Mouse (Mus musculus): ENCODE measurements around the gene Dscaml1. TPM values are rescaled to one million over a fixed set of nuclear protein-coding genes. Genes with fewer than 3 reads are reported as not detected.

Dscaml1 gene
- total RNA-seq, 1 experiment = 1.3 TPM

GRCm38 (mm10) chr9:45537649-45538048 lies 111.2 kb downstream of the Dscaml1 start:
- Histone ChIP-seq H3K36me3 (ENCODE audit: control insufficient read depth, insufficient read depth, low read length, poor library complexity, severe bottlenecking) (no peaks in the 10 kb centered on the region), H3K27ac (ENCODE audit: insufficient read depth, low read depth, low read length, poor library complexity, severe bottlenecking) (no peak overlapping the region), H3K9me3 (ENCODE audit: control insufficient read depth, insufficient read depth, low read depth, low read length) (no peaks in the 10 kb centered on the region), H3K9ac (ENCODE audit: insufficient read depth, low read depth, low read length, poor library complexity, severe bottlenecking) (no peak overlapping the region), H3K4me1 (ENCODE audit: control insufficient read depth in 2 of 2, insufficient read depth in 2 of 2, low read length in 2 of 2, poor library complexity in 1 of 2) (no peaks in the 10 kb centered on the region), H3K4me3 (ENCODE audit: insufficient read depth in 1 of 2, low read depth in 1 of 2, low read length in 2 of 2, poor library complexity in 1 of 2, severe bottlenecking in 1 of 2) (no peak overlapping the region)
- TF ChIP-seq ZC3H11A (IDR thresholded peaks at IDR 0.05; ENCODE audit: borderline replicate concordance, low read depth, low read length) (no peak), MAFK (IDR thresholded peaks at IDR 0.05; ENCODE audit: insufficient read depth, low read depth, low read length) (no peak), ZNF384 (IDR thresholded peaks at IDR 0.05; ENCODE audit: low read depth, low read length) (no peak), HCFC1 (IDR thresholded peaks at IDR 0.05; ENCODE audit: borderline replicate concordance, insufficient read depth, low read length) (no peak), CHD2 (IDR thresholded peaks at IDR 0.05; ENCODE audit: low read depth, low read length) (no peak)
- in situ Hi-C loops (cut with MboI; ENCODE audit: low sequenced_read_pairs in 2 of 2, unreplicated experiment in 2 of 2) = no loop called here
- no peak for DNase-seq (ENCODE audit: low read depth, low spot score)

- TF ChIP-seq CHD2 (IDR thresholded peaks at IDR 0.05; ENCODE audit: low read depth, low read length) = no peak
- no peak for TF ChIP-seq HCFC1 (IDR thresholded peaks at IDR 0.05; ENCODE audit: borderline replicate concordance, insufficient read depth, low read length)
- no peak for TF ChIP-seq ZC3H11A (IDR thresholded peaks at IDR 0.05; ENCODE audit: borderline replicate concordance, low read depth, low read length)
- no peak for TF ChIP-seq MAFK (IDR thresholded peaks at IDR 0.05; ENCODE audit: insufficient read depth, low read depth, low read length)
- TF ChIP-seq ZNF384 (IDR thresholded peaks at IDR 0.05; ENCODE audit: low read depth, low read length) = no peak
- H3K27ac ChIP-seq (ENCODE audit: insufficient read depth, low read depth, low read length, poor library complexity, severe bottlenecking) = no peak overlapping the region
- H3K9ac ChIP-seq (ENCODE audit: insufficient read depth, low read depth, low read length, poor library complexity, severe bottlenecking) = no peak overlapping the region
- in situ Hi-C loops (cut with MboI; ENCODE audit: low sequenced_read_pairs in 2 of 2, unreplicated experiment in 2 of 2) = no loop called here
- no peak overlapping the region for H3K4me3 ChIP-seq (ENCODE audit: insufficient read depth in 1 of 2, low read depth in 1 of 2, low read length in 2 of 2, poor library complexity in 1 of 2, severe bottlenecking in 1 of 2)
- H3K4me1 ChIP-seq (ENCODE audit: control insufficient read depth in 2 of 2, insufficient read depth in 2 of 2, low read length in 2 of 2, poor library complexity in 1 of 2) = no peaks in the 10 kb centered on the region
- H3K9me3 ChIP-seq (ENCODE audit: control insufficient read depth, insufficient read depth, low read depth, low read length) = no peaks in the 10 kb centered on the region
- H3K36me3 ChIP-seq (ENCODE audit: control insufficient read depth, insufficient read depth, low read length, poor library complexity, severe bottlenecking) = no peaks in the 10 kb centered on the region
- no peak for DNase-seq (ENCODE audit: low read depth, low spot score)
These were observed 113.0 kb downstream of the Dscaml1 start for GRCm38 (mm10) chr9:45539265-45540044.

- H3K36me3 ChIP-seq (ENCODE audit: control insufficient read depth, insufficient read depth, low read length, poor library complexity, severe bottlenecking) = no peaks in the 10 kb centered on the region
- H3K4me3 ChIP-seq (ENCODE audit: insufficient read depth in 1 of 2, low read depth in 1 of 2, low read length in 2 of 2, poor library complexity in 1 of 2, severe bottlenecking in 1 of 2) = no peak overlapping the region
- no peak overlapping the region for H3K9ac ChIP-seq (ENCODE audit: insufficient read depth, low read depth, low read length, poor library complexity, severe bottlenecking)
- 0 out of 4 replicates have a peak, but pooled peaks cover 0 to 2% of the 10 kb centered on the region in 2 experiments for H3K4me1 ChIP-seq (ENCODE audit: control insufficient read depth in 2 of 2, insufficient read depth in 2 of 2, low read length in 2 of 2, poor library complexity in 1 of 2)
- no peak overlapping the region for H3K27ac ChIP-seq (ENCODE audit: insufficient read depth, low read depth, low read length, poor library complexity, severe bottlenecking)
- TF ChIP-seq ZNF384 (IDR thresholded peaks at IDR 0.05; ENCODE audit: low read depth, low read length) (no peak), CHD2 (IDR thresholded peaks at IDR 0.05; ENCODE audit: low read depth, low read length) (no peak), MAFK (IDR thresholded peaks at IDR 0.05; ENCODE audit: insufficient read depth, low read depth, low read length) (no peak), HCFC1 (IDR thresholded peaks at IDR 0.05; ENCODE audit: borderline replicate concordance, insufficient read depth, low read length) (no peak), ZC3H11A (IDR thresholded peaks at IDR 0.05; ENCODE audit: borderline replicate concordance, low read depth, low read length) (no peak)
- in situ Hi-C loops (cut with MboI; ENCODE audit: low sequenced_read_pairs in 2 of 2, unreplicated experiment in 2 of 2) = no loop called here
- no peaks in the 10 kb centered on the region for H3K9me3 ChIP-seq (ENCODE audit: control insufficient read depth, insufficient read depth, low read depth, low read length)
- DNase-seq (ENCODE audit: low read depth, low spot score) = no peak
These were observed 119.7 kb downstream of the Dscaml1 start for GRCm38 (mm10) chr9:45546024-45546638.

GRCm38 (mm10) chr9:45546902-45547578 lies 120.6 kb downstream of the Dscaml1 start:
- no peak overlapping the region for H3K9ac ChIP-seq (ENCODE audit: insufficient read depth, low read depth, low read length, poor library complexity, severe bottlenecking)
- TF ChIP-seq ZNF384 (IDR thresholded peaks at IDR 0.05; ENCODE audit: low read depth, low read length) (no peak), MAFK (IDR thresholded peaks at IDR 0.05; ENCODE audit: insufficient read depth, low read depth, low read length) (no peak), ZC3H11A (IDR thresholded peaks at IDR 0.05; ENCODE audit: borderline replicate concordance, low read depth, low read length) (no peak), CHD2 (IDR thresholded peaks at IDR 0.05; ENCODE audit: low read depth, low read length) (no peak), HCFC1 (IDR thresholded peaks at IDR 0.05; ENCODE audit: borderline replicate concordance, insufficient read depth, low read length) (no peak)
- H3K4me3 ChIP-seq (ENCODE audit: insufficient read depth in 1 of 2, low read depth in 1 of 2, low read length in 2 of 2, poor library complexity in 1 of 2, severe bottlenecking in 1 of 2) = no peak overlapping the region
- in situ Hi-C loops (cut with MboI; ENCODE audit: low sequenced_read_pairs in 2 of 2, unreplicated experiment in 2 of 2) = no loop called here
- H3K9me3 ChIP-seq (ENCODE audit: control insufficient read depth, insufficient read depth, low read depth, low read length) = no peaks in the 10 kb centered on the region
- H3K36me3 ChIP-seq (ENCODE audit: control insufficient read depth, insufficient read depth, low read length, poor library complexity, severe bottlenecking) = no peaks in the 10 kb centered on the region
- DNase-seq (ENCODE audit: low read depth, low spot score) = no peak
- H3K4me1 ChIP-seq (ENCODE audit: control insufficient read depth in 2 of 2, insufficient read depth in 2 of 2, low read length in 2 of 2, poor library complexity in 1 of 2) = 0 out of 4 replicates have a peak, but pooled peaks cover 0 to 2% of the 10 kb centered on the region in 2 experiments
- no peak overlapping the region for H3K27ac ChIP-seq (ENCODE audit: insufficient read depth, low read depth, low read length, poor library complexity, severe bottlenecking)

Data from ES-E14 (cell line).